Mouse (Mus musculus) liver, embryonic 14.5 days (tissue): ENCODE results near the gene Gramd4.

Experiments used
- CTCF ChIP-seq: IDR thresholded peaks from 2 replicates; pipeline ENCODE4 v1.5.1; 2016; ENCODE audit warnings: antibody characterized with exemption, low read depth, control low read depth
- EP300 ChIP-seq: IDR thresholded peaks from 2 replicates; pipeline ENCODE4 v1.6.1; 2016; ENCODE audit warnings: antibody characterized with exemption, low read depth

GRCm38 (mm10) chr15:86117115-86118100, 59.9 kb downstream of the Gramd4 start:
- no peak for TF ChIP-seq CTCF
- TF ChIP-seq EP300 = no peak
